Mouse (Mus musculus) telencephalon, adult 2 months (tissue): ENCODE measurements around the gene Shcbp1l.
"Not testable (repeated sequence)": the region's sequence is repeated elsewhere in the genome, so short reads cannot be mapped to it uniquely, and the experiment has no call there.

Source experiments
- DNase-seq: peaks from one replicate; pipeline ENCODE4 v3.0.0-alpha.2; 2011; ENCODE audit warnings: low read depth, low spot score

Shcbp1l gene

GRCm38 (mm10) chr1:153424770-153425584 lies at the start of gene Shcbp1l:
Gene Shcbp1l, plus strand, starts transcription at chr1:153425162.
- peak; percentile 63 for DNase-seq

GRCm38 (mm10) chr1:153376446-153376845 lies 48.5 kb upstream of the Shcbp1l start:
- DNase-seq: no peak

- no peak for DNase-seq
These were observed 46.4 kb upstream of the Shcbp1l start for GRCm38 (mm10) chr1:153378587-153378986.

GRCm38 (mm10) chr1:153379832-153380231 lies 45.1 kb upstream of the Shcbp1l start:
- no peak for DNase-seq

- no peak for DNase-seq
These were observed 44.1 kb upstream of the Shcbp1l start for GRCm38 (mm10) chr1:153380746-153381282.

- DNase-seq: no peak
These were observed 39.9 kb upstream of the Shcbp1l start for GRCm38 (mm10) chr1:153385081-153385480.

GRCm38 (mm10) chr1:153385661-153386060 lies 39.3 kb upstream of the Shcbp1l start:
- not testable (repeated sequence) for DNase-seq

- DNase-seq: peak; percentile 59
These were observed 38.5 kb upstream of the Shcbp1l start for GRCm38 (mm10) chr1:153386271-153387069.

GRCm38 (mm10) chr1:153395706-153396105 lies 29.3 kb upstream of the Shcbp1l start:
- not testable (repeated sequence) for DNase-seq

GRCm38 (mm10) chr1:153401765-153402164 lies 23.2 kb upstream of the Shcbp1l start:
- DNase-seq: no peak

GRCm38 (mm10) chr1:153407641-153408040 lies 17.3 kb upstream of the Shcbp1l start:
- not testable (repeated sequence) for DNase-seq

- DNase-seq: not testable (repeated sequence)
These were observed 16.7 kb upstream of the Shcbp1l start for GRCm38 (mm10) chr1:153408296-153408695.

- not testable (repeated sequence) for DNase-seq
These were observed 14.0 kb upstream of the Shcbp1l start for GRCm38 (mm10) chr1:153410915-153411314.

- no peak for DNase-seq
These were observed 13.2 kb upstream of the Shcbp1l start for GRCm38 (mm10) chr1:153411723-153412122.

GRCm38 (mm10) chr1:153412663-153413396 lies 12.1 kb upstream of the Shcbp1l start:
- not testable (repeated sequence) for DNase-seq

GRCm38 (mm10) chr1:153413397-153414020 lies 11.5 kb upstream of the Shcbp1l start:
- not testable (repeated sequence) for DNase-seq

GRCm38 (mm10) chr1:153414114-153414723 lies 10.7 kb upstream of the Shcbp1l start:
- DNase-seq: not testable (repeated sequence)

GRCm38 (mm10) chr1:153414962-153415361 lies 10.0 kb upstream of the Shcbp1l start:
- DNase-seq: no peak

- DNase-seq: not testable (repeated sequence)
These were observed 9.2 kb upstream of the Shcbp1l start for GRCm38 (mm10) chr1:153415742-153416141.

GRCm38 (mm10) chr1:153416271-153416832 lies 8.6 kb upstream of the Shcbp1l start:
- DNase-seq: not testable (repeated sequence)
